Mouse (Mus musculus) adrenal gland, adult 2 months (tissue): ENCODE measurements around the gene Ugt1a1. TPM values are rescaled to one million over a fixed set of nuclear protein-coding genes. Genes with fewer than 3 reads are reported as not detected.

ENCODE experiments used
- DNase-seq: peaks from one replicate; pipeline ENCODE4 v3.0.0; 2021
- polyA plus RNA-seq: library from polyadenylated mRNA; depleted of rRNA; stranded (reverse); fragments of >200 nt; gene quantifications from 2 replicates; pipeline ENCODE4 v1.2.3, GENCODE M21; 2012; rRNA removed
- total RNA-seq, 2 experiments: library from RNA; stranded (reverse); gene quantifications; 2 replicates each; pipeline ENCODE4 v1.2.3; 2021

The Ugt1a1 gene
- total and polyA plus RNA-seq, 3 experiments, result 9.7 to 53.5 TPM; not detected in 1

DNA sequence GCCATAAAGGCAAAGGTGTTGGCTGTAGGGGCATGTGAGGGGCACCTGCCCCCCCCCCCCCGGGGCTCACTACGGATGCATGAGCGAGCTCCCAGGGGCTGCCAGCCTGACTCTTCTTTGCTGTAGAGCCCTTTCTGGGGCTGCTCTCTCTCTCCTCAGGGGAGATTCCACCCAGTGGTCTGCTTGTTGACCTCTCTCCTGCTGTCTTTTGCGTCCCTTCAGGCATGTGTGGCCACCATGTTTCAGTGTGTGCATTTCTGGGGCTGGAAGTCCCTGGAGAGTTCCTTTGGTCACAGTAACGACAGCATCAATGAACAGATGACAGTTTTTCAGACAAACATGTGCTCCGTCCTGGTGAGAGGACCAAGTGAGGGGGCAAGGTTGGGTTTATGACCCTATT is 46.6 kb downstream of the Ugt1a1 start:
- peak; percentile 9 for DNase-seq

DNA sequence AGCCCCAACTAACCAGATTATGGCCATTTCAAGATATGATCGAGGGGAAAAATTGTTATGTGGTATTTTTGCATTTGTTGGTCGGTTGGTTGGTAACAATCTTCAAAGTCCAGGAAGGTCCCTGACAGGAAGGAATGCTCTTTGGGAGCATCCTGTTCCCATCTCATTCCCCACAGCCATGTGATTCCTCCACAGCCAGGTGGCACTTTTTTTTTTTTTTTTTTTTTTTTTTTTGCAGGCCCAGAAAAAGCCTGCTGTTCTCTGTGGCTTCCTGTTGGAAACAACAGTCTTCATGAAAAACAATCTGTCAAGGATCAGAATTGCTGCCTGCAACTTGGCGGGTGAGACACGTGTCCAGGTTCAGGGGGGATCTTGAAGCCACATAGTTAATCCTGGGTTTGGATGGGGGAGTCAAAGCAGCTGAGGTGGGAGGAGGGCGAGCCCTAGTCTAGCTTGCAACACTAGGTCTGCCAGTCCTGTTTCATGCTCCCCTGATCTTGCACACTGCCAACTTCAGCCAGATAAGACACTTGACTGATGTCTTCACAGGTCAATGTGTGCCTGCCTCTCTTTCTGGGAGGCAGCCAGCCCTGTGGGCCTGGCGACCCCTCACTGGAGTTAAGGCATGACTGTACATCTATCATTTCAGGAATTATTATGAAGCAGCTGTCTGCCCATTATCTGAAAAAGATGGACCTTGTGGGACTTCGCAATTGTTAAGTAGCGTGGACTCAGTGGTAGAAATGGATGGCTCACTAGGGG is 47.3 kb downstream of the Ugt1a1 start:
- DNase-seq, result peak; percentile 59

DNA sequence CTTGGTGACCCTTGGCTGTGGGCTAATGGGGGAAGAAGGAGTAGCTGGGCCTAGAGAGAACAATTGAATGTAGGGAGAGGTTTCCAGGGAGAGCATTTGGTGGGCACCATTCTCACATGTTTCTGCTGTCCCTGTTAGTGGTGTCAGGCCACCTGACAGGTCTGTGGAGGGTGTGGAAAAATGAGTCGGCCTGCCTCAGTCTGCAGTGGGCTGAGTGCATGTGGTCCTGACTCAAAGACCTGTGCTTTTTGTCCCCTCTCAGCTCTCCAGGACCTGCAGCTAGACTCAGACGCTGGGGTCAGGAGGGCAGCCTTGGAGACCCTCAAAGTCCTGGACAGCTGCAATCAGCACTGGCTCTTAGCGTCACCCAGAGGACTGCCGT is 47.9 kb downstream of the Ugt1a1 start:
- peak; percentile 23 for DNase-seq

DNA sequence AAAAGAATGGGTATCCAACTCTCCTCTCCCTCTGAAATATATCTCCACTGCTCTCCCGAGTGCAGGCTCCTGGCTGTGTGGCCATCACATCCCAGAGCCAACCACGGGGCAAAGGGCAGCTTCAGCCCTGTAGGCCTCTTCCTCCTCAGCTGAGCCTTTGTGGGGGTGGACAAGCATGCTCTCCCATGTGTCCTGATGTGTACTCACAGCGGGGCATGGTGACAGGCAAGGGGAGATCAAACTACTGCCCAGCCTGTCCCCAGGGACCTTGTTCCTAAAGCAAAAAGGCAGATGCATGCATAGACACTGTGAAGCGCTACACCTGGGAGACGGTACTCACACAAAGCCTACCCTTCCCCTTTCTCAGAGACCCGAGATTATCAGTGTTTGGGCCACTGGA is 48.4 kb downstream of the Ugt1a1 start:
- DNase-seq, result peak; percentile 67

DNA sequence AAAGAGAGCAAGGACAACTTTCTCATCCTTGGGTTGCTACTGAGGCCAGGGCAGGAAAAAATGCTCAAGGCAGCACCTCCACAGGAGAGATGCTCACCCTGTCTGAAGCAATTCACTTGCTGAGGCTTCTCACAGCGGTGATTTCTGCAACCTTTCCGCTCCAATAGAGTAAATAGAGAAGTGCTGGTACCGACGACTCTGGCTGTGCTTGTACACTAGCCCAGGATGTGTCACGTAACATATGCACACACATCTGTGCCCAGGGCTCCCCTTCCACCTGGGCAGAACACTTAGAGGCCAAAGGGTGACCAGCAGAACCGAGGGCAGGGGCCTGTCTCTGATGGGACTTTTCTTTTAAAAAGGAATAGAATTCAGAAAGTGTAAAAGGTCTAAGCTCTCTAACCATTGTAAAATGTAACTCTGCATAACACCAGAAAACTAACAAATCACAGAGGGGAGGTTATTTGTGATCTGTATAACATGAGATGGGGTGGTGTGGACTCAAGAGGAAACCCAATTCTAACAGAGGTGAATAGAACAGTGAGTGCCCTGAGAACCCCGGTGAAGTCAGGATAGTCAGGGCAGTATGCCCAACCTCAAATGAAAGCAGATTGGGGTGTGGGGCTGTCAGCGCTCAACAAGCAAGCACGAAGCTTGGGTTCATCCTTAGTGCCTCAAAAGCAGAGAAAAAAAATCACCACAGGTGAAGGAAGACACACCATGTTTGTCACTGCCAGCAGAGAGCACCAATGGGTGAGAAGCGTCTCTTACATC is 49.0 kb downstream of the Ugt1a1 start:
- no peak for DNase-seq

DNA sequence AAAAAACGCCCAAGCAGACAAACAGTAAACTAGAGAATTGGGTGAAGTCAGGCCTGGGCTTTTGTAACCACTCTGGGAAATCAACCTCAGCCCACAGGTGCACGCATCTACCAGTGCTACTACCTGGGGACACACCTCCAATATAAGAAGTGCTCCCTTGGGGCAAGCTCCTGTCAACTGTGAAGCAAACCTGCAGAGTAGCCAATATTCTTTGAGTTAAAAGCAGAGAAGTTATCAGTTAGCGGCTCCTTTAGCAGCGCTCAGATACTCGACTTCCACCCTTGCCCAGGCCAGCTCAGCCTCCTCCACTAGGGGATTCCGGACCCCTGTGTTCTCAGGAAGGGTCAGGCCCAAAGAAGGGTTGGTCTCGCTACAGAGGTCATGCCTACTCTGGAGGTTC is 49.9 kb downstream of the Ugt1a1 start:
- DNase-seq, result peak; percentile 27

DNA sequence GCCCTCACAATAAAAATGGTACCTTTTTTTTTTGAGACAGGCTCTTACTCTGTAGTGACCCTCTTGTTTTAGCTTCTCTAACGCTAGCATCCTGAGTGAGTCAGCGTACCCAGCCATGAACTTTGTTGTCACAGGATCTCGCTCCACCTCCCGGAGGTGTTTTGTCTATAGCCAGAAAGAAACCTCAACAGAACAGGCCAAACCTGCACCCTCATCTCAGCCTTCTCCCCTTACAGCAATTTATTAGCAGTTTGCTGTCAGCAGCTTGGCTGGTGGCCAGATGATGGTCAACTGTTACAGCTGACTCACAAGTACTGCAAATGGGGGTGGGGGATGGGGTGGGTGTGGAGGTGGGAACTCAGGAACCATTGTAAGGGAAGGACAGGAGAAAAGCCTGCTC is 50.5 kb downstream of the Ugt1a1 start:
- peak; percentile 82 for DNase-seq

DNA sequence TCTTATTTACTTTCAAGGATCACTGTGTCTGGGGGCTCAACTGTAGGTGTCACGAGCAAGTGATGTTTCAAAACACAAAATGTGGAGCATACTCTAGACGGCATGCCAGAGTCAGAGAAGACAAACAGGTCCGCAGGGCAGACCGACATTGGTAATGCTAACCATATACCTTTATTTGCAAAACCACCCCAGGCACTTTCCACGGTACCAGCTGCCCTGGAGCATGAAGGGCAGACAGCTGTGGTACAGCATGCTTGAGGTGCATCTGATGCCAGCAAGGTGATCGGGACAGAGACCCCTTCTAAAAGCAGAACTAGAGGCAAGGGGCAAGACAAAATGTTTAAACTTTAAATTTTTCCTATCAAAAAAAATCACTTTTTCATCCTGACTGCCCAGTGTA is 51.2 kb downstream of the Ugt1a1 start:
- DNase-seq, result peak; percentile 18

DNA sequence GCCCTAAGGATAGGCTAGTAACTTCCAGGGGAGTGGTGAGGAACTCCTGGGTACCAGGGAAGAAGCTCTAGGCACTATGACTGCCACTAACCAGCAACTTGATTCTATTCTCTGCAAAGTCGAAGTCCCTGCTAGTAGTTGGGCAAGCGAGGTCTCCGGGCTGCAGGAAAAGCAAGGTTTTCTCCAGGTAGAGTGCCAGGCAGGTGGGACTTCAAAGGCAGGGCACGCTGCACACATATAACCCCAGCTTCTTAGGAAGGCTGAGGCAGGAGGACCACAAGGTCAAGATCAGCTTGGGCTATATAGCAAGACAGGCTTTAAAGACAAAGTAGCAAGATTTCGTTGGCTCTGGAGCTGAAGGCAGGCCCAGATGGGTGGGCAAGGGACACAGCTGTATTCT is 52.0 kb downstream of the Ugt1a1 start:
- DNase-seq, result peak; percentile 21

DNA sequence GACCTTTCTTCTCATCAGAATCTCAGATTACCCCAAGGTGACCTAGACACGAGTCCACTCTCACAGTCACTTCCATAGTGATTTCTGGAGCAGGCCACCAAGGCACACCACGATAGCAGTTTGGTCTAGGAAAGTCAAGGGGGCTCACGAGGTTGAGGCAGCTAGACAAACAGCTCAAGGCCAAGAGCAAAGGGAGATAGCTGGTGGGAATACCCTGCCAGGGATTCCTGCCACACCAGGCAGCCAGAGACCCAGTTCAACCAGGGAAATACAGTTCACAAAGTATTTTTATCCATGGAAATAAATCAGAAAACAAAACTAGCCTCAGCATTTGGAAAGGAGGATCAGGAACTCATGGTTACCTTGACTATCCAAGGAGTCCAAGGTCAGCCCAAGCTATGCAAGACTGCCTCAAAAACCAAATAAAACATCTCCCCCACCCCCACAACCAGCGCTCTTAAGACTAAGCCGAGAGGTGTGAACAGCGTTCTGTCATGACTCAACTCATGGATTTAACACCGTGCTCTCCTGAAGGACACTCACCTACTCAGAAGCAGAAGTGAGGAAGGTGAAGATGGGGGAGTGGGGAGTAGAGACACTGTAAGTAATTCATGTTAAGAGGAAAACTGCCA is 52.6 kb downstream of the Ugt1a1 start:
- peak; percentile 56 for DNase-seq

DNA sequence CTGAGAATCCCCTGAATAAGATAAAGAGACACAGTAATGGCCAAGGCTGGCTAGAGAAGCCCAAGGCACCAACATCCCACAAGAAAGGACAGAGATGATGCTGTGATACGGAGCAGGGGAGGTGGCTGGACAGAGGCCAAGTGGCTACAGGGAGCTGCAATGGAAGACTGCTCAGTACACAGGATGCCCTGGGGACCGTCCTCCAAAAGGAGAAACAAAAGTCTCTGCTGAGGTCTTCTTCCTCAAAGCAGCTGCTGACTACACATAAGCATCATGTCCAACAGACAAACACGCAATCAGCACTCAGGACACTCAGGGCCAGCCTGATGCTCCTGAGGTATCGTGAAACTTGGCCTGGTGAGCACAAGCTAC is 53.1 kb downstream of the Ugt1a1 start:
- peak; percentile 49 for DNase-seq

DNA sequence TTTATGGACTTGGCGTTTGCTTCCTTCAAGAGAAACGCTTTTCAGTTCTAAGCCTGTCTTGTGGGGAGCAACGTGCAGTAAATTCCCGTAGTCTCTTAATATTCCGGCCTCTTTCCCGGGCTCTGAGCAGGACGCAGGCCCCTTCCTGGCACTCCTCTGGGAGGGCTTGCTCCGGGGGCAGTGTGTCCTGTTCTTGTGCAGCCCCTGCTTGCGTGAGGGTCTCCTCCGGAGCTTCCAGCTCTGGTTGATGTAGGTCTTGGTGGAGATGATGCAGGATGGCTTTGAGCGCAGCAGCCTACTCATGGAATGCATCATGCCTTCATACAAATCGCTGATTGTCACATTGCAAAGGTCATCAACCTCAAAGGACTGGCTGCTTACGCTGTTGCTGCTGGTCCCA is 54.4 kb downstream of the Ugt1a1 start:
- peak; percentile 2 for DNase-seq

DNA sequence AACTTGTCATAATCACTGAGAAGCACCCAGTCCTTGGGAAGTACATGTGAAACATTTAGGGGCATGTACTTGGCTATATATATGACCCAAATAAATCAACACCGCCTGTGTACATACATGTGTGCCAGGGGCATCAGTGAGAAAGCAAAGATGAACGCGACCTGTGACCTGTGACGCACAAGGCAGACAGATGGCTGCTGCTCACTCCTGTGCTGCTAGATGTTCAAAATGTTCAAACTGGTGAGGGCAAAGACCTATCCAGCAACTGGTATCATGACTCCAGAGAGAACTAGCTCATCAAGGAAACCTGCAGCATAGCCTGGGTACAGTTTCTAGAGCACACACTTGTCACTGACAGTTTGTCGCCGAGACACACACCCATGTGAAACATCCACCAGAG is 55.7 kb downstream of the Ugt1a1 start:
- DNase-seq, result no peak

DNA sequence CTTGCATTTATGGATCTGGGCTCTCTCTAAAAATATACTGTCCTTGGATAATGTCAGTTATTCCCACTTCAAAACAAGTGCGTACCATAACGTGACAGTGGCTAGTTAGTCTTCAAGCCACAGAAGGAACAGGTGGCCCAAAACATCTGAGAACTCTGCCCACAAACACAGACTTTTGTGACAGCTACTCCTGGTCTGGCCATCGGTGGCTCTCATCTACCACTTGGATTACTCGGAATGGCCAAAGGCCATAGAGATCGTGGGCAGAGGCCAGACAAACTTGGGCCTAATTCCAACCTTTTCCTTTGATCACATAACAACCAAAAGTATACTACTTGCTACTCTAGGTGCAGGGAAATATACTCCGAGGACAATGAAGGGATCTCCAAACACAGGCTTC is 56.3 kb downstream of the Ugt1a1 start:
- DNase-seq, result peak; percentile 49

Other genes with a start within 250 kb of the Ugt1a1 start
- 10 to 100 TPM; 21.5 to 22.6 TPM for gene Usp40, start 203.4 kb upstream of the Ugt1a1 start, total RNA-seq
- 4.5 and 5.0 TPM in 2 replicates for gene Usp40, start 203.4 kb upstream of the Ugt1a1 start, polyA plus RNA-seq
- not detected for gene Ugt1a10, start 156.6 kb upstream of the Ugt1a1 start, total RNA-seq
- not detected in 2 replicates for gene Ugt1a10, start 156.6 kb upstream of the Ugt1a1 start, polyA plus RNA-seq
- gene Ugt1a9, start 141.2 kb upstream of the Ugt1a1 start, total RNA-seq, result under 1 TPM; 0.14 to 0.61 TPM
- gene Ugt1a9, start 141.2 kb upstream of the Ugt1a1 start, polyA plus RNA-seq, result not detected in 2 replicates
- gene Ugt1a8, start 124.1 kb upstream of the Ugt1a1 start, total RNA-seq, result not detected
- gene Ugt1a8, start 124.1 kb upstream of the Ugt1a1 start, polyA plus RNA-seq, result not detected in 2 replicates
- 1 to 10 TPM; 1.8 to 2.7 TPM for gene Ugt1a7c, start 116.9 kb upstream of the Ugt1a1 start, total RNA-seq
- 0.50 and 1.2 TPM in 2 replicates for gene Ugt1a7c, start 116.9 kb upstream of the Ugt1a1 start, polyA plus RNA-seq
- gene Ugt1a6b, start 108.7 kb upstream of the Ugt1a1 start, total RNA-seq, result 1 to 10 TPM; 4.8 to 6.5 TPM
- 8.9 and 9.5 TPM in 2 replicates for gene Ugt1a6b, start 108.7 kb upstream of the Ugt1a1 start, polyA plus RNA-seq
- 10 to 100 TPM; 10.5 to 17.9 TPM for gene Ugt1a6a, start 77.2 kb upstream of the Ugt1a1 start, total RNA-seq
- 5.1 and 7.6 TPM in 2 replicates for gene Ugt1a6a, start 77.2 kb upstream of the Ugt1a1 start, polyA plus RNA-seq
- under 1 TPM; 0.14 to 0.29 TPM for gene Ugt1a5, start 45.9 kb upstream of the Ugt1a1 start, total RNA-seq
- 0.07 and 0.11 TPM in 2 replicates for gene Ugt1a5, start 45.9 kb upstream of the Ugt1a1 start, polyA plus RNA-seq
- gene Ugt1a2, start 11.4 kb upstream of the Ugt1a1 start, total RNA-seq, result under 1 TPM in 1 of 2 experiments, not detected in 1; 0.29 TPM
- not detected in 2 replicates for gene Ugt1a2, start 11.4 kb upstream of the Ugt1a1 start, polyA plus RNA-seq
- 1 to 10 TPM; 1.8 to 3.7 TPM for gene Dnajb3, start 6.2 kb upstream of the Ugt1a1 start, total RNA-seq
- 3.1 and 3.9 TPM in 2 replicates for gene Dnajb3, start 6.2 kb upstream of the Ugt1a1 start, polyA plus RNA-seq
- under 1 TPM in 1 of 2 experiments, not detected in 1; 0.10 TPM for gene Mroh2a, start 15.0 kb downstream of the Ugt1a1 start, total RNA-seq
- 0.03 and 0.17 TPM in 2 replicates for gene Mroh2a, start 15.0 kb downstream of the Ugt1a1 start, polyA plus RNA-seq
- gene Hjurp, start 65.7 kb downstream of the Ugt1a1 start, total RNA-seq, result 10 to 100 TPM; 24.7 to 25.5 TPM
- gene Hjurp, start 65.7 kb downstream of the Ugt1a1 start, polyA plus RNA-seq, result 13.6 and 17.5 TPM in 2 replicates
- not detected for gene Trpm8, start 65.7 kb downstream of the Ugt1a1 start, total RNA-seq
- not detected in 2 replicates for gene Trpm8, start 65.7 kb downstream of the Ugt1a1 start, polyA plus RNA-seq
- 1 to 10 TPM in 1 of 2 experiments, not detected in 1; 1.0 TPM for gene Spp2, start 195.0 kb downstream of the Ugt1a1 start, total RNA-seq
- 0.11 TPM in 1 of 2 replicates, not detected in the other for gene Spp2, start 195.0 kb downstream of the Ugt1a1 start, polyA plus RNA-seq